Mouse (Mus musculus) testis, adult 2 months (tissue): ENCODE data around the gene Map3k7.

Source experiments
- CTCF ChIP-seq: fragments of 200-500 bp; IDR thresholded peaks from 2 replicates; pipeline ENCODE4 v1.5.1; 2012; ENCODE audit warnings: low read depth, mild to moderate bottlenecking, inconsistent platforms, low read length, moderate library complexity; ENCODE audit not compliant: control insufficient read depth, insufficient read depth, insufficient replicate concordance
- POLR2A ChIP-seq: fragments of 200-500 bp; IDR thresholded peaks from 2 replicates; pipeline ENCODE4 v1.6.1; 2012; ENCODE audit warnings: low read depth, mild to moderate bottlenecking, inconsistent platforms, low read length, moderate library complexity; ENCODE audit not compliant: control insufficient read depth

DNA sequence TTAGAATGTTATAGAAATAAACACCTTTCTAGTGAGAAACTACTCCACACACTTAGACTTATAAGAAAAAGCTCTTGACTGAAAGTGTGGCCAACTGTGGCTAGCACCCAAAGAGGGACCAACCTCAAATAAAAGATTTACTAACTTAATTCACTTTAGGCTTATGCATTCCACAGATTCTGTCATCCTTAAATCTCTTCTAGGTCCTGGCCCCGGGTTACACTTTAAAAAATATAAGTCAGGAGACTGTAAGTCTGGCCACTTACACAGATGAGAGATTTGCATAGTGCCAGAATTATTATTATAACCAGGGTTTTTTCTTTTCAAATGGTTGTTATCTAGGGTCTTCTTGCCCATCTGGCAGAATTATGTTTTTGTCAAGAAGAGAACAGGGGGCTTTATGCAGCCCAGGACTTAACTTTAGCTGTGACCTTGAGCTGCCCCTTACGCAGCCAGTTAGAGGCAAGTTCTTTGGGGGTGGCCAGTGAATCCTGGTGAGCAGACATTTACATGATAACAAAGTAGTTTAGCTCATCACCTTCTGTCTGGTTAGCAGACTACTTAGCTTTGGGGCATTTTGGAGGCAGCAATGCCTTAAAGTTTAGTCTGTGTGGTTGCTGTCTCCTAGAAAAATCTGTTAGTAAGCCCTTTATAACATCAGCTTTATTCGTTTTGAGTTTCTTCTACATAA lies 11.5 kb downstream of the Map3k7 start:
- TF ChIP-seq POLR2A = no peak
- no peak for TF ChIP-seq CTCF
